Mouse (Mus musculus): Measurements from ENCODE around the gene Ppp1r16b.

DNA sequence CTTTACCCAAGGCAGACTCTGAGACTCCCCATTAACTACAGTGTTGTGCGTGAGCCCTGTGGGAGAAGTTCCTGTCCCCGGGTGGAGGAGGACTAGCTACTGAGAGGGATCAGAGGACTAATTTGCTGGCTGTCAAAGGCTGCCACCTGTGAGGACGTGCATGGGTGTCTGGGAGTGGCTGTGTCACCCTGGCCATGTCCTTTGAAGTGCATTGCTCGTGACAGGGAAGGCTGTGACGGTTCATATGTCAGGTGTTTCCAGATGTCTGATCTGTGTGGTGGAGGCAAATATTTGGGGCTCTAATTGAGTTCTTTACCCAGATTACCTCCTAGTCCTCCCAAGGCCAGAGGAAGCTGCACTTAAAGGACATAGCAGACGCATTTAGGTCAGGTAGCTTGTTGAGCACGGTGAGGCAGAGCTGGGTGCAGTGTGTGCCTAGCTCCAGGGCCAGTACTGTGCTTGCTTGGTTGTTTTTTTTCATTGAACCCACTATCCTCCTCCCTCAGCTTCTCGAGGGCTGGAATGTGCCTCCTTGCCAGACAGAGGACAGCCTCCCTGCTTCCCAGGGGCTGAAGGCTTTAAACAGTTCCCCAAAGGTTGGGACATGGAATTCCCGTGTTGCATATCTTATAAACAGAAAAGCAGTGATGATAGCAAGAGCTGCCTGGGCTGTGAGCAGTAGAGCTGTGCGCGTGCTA is 106.0 kb downstream of the Ppp1r16b start:
- TF ChIP-seq CTCF (IDR thresholded peaks at IDR 0.05 in 2 of 3, conservative IDR thresholded peaks at IDR 0.05 in 1 of 3; ENCODE audit: control insufficient read depth in 1 of 3, insufficient read depth in 1 of 3, low read depth in 2 of 3, low read length in 3 of 3, poor library complexity in 1 of 3, severe bottlenecking in 1 of 3): no peak
- TF ChIP-seq EP300 (IDR thresholded peaks at IDR 0.05; ENCODE audit: low read depth in 1 of 2, low read length in 2 of 2): no peak
- no peak for TF ChIP-seq UBTF (IDR thresholded peaks at IDR 0.05; ENCODE audit: borderline replicate concordance, insufficient read depth, low read depth, low read length)
- no peak for TF ChIP-seq KAT2A (conservative IDR thresholded peaks at IDR 0.05; ENCODE audit: low read depth, low read length)
- no peak for TF ChIP-seq POLR2AphosphoS5 (IDR thresholded peaks at IDR 0.05; ENCODE audit: borderline replicate concordance, low read depth, low read length)
- TF ChIP-seq GABPA (IDR thresholded peaks at IDR 0.05; ENCODE audit: low read depth, low read length): no peak
- no peak for TF ChIP-seq RCOR1 (IDR thresholded peaks at IDR 0.05; ENCODE audit: low read depth, low read length)
- TF ChIP-seq POLR2A (IDR thresholded peaks at IDR 0.05; ENCODE audit: control insufficient read depth in 1 of 2, insufficient read depth in 1 of 2, low read depth in 1 of 2, low read length in 2 of 2, poor library complexity in 1 of 2): no peak
- no peak for TF ChIP-seq MEF2A (IDR thresholded peaks at IDR 0.05; ENCODE audit: extremely low read depth, insufficient replicate concordance, low read depth, low read length, poor library complexity, severe bottlenecking)
- no peak for TF ChIP-seq JUND (IDR thresholded peaks at IDR 0.05; ENCODE audit: low read depth, low read length)
- TF ChIP-seq ETS1 (IDR thresholded peaks at IDR 0.05; ENCODE audit: low read depth, low read length): no peak
- TF ChIP-seq MYB (IDR thresholded peaks at IDR 0.05; ENCODE audit: low read depth, low read length): no peak
- no peak for TF ChIP-seq ELF1 (IDR thresholded peaks at IDR 0.05; ENCODE audit: low read depth, low read length)
